Mouse (Mus musculus) c-Kit-positive CD71-negative TER-119-negative erythroid progenitor cells, embryonic 14.5 days (primary cell): ENCODE data around the gene Cyp2d26.
"Not testable (repeated sequence)": the region's sequence is repeated elsewhere in the genome, so short reads cannot be mapped to it uniquely, and the experiment has no call there.

ENCODE experiments used
- DNase-seq: peaks from one replicate; pipeline ENCODE4 v3.0.0-alpha.2; 2013; ENCODE audit warnings: low read depth

The Cyp2d26 gene

GRCm38 (mm10) chr15:82794277-82794676, at the start of gene Cyp2d26:
Gene Cyp2d26, minus strand, starts transcription at chr15:82794294.
- DNase-seq, result no peak

GRCm38 (mm10) chr15:82839146-82839545, 45.1 kb upstream of the Cyp2d26 start:
- DNase-seq, result no peak

GRCm38 (mm10) chr15:82829917-82830316, 35.8 kb upstream of the Cyp2d26 start:
- no peak for DNase-seq

GRCm38 (mm10) chr15:82825866-82826265, 31.8 kb upstream of the Cyp2d26 start:
- no peak for DNase-seq

- DNase-seq, result no peak
Observed at GRCm38 (mm10) chr15:82822347-82822746, 28.3 kb upstream of the Cyp2d26 start.

- DNase-seq, result no peak
Observed at GRCm38 (mm10) chr15:82821657-82822056, 27.6 kb upstream of the Cyp2d26 start.

GRCm38 (mm10) chr15:82815296-82815695, 21.2 kb upstream of the Cyp2d26 start:
- DNase-seq, result no peak

GRCm38 (mm10) chr15:82814806-82815205, 20.7 kb upstream of the Cyp2d26 start:
- peak; percentile 28 for DNase-seq

GRCm38 (mm10) chr15:82814321-82814720, 20.2 kb upstream of the Cyp2d26 start:
- DNase-seq, result no peak

GRCm38 (mm10) chr15:82810556-82810955, 16.5 kb upstream of the Cyp2d26 start:
- peak; percentile 13 for DNase-seq

GRCm38 (mm10) chr15:82809511-82809910, 15.4 kb upstream of the Cyp2d26 start:
- DNase-seq, result no peak

GRCm38 (mm10) chr15:82806969-82807763, 13.1 kb upstream of the Cyp2d26 start:
- DNase-seq, result no peak

- peak; percentile 66 for DNase-seq
Observed at GRCm38 (mm10) chr15:82804708-82805639, 10.9 kb upstream of the Cyp2d26 start.

GRCm38 (mm10) chr15:82795936-82796440, 1.9 kb upstream of the Cyp2d26 start:
- DNase-seq, result no peak

GRCm38 (mm10) chr15:82793868-82794267, 226 bp downstream of the Cyp2d26 start:
- no peak for DNase-seq

GRCm38 (mm10) chr15:82793454-82793853, 640 bp downstream of the Cyp2d26 start:
- no peak for DNase-seq

GRCm38 (mm10) chr15:82792566-82792965, 1.5 kb downstream of the Cyp2d26 start:
- no peak for DNase-seq

GRCm38 (mm10) chr15:82784581-82784980, 9.5 kb downstream of the Cyp2d26 start:
- no peak for DNase-seq

GRCm38 (mm10) chr15:82783800-82784199, 10.3 kb downstream of the Cyp2d26 start:
- DNase-seq, result no peak

GRCm38 (mm10) chr15:82777856-82778255, 16.2 kb downstream of the Cyp2d26 start:
- DNase-seq, result not testable (repeated sequence)

- DNase-seq, result no peak
Observed at GRCm38 (mm10) chr15:82765943-82766342, 28.2 kb downstream of the Cyp2d26 start.

GRCm38 (mm10) chr15:82764881-82765280, 29.2 kb downstream of the Cyp2d26 start:
- DNase-seq, result no peak
